Mouse (Mus musculus) heart, postnatal 0 days (tissue): Measurements from ENCODE around the gene Trak1.

Experiments
- CTCF ChIP-seq: IDR thresholded peaks from 2 replicates; pipeline ENCODE4 v1.5.1; 2016; ENCODE audit warnings: antibody characterized with exemption, control low read depth, low read depth
- EP300 ChIP-seq: IDR thresholded peaks from 2 replicates; pipeline ENCODE4 v1.6.1; 2016; ENCODE audit warnings: antibody characterized with exemption, low read depth

DNA sequence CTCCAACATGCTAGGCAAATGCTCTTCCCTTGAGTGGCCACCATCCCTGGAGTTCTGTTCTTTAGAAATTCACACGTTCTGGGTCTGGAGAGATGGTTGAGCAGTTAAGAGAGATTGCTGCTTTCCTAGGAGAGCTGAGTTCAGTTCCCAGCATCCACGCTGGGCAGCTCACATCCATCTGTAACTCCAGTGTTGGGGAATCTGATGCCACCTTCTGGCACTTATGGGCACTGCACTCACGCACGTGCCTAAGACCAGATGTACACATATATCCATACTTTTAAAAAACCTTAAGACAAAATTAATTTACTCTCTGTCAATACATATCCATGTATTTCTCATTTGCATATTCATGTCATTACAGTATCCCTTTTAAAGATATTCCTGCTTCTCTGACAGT lies 95.8 kb downstream of the Trak1 start:
- TF ChIP-seq CTCF (peak; percentile 30; the same call in 1 of the 2 replicates), EP300 (no peak)
